Mouse (Mus musculus): ENCODE data around the gene Xrcc3.
A peak's percentile ranks its signal among the peaks of the same experiment; 100 is the strongest.

DNA sequence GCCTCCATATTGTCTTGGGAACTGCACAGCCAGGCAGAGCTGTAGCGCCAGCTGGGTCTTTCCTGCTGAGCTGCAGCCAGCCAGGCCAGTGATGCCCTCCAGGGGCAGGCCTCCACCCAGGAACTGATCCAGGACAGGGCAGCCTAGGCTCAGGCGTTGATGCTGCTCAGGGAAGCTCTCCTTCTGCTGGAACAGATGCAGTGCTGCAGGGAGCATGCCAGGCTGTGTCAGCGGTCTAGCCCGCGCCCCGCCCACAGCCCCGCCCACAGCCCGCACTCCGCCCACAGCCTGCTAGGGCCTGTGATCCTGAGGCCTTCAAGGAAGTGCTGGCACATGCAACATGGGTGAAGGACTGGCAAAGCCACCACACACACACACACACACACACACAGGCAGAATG is 3.9 kb downstream of the Xrcc3 start:
- TF ChIP-seq USF1 (IDR thresholded peaks at IDR 0.05; ENCODE audit: low read depth) (no peak), MYOD1 (IDR thresholded peaks at IDR 0.05; ENCODE audit: control insufficient read depth, insufficient read length, low read depth) (no peak), CTCF (IDR thresholded peaks at IDR 0.05; ENCODE audit: control insufficient read depth, insufficient read depth, insufficient read length) (peak; percentile 2), MAX (IDR thresholded peaks at IDR 0.05) (no peak)

Data from C2C12 (cell line).